Mouse (Mus musculus) kidney, adult 18-20 months (tissue): ENCODE data around the gene Vmn2r115.
"Not testable (repeated sequence)": the region's sequence is repeated elsewhere in the genome, so short reads cannot be mapped to it uniquely, and the experiment has no call there.

Experiments
- DNase-seq: peaks from one replicate; pipeline ENCODE4 v3.0.0; 2021

Gene Vmn2r115

GRCm38 (mm10) chr17:23343441-23343840 is at the start of gene Vmn2r115:
TSS of gene Vmn2r115 (plus strand) at chr17:23343741.
- DNase-seq: not testable (repeated sequence)

DNA sequence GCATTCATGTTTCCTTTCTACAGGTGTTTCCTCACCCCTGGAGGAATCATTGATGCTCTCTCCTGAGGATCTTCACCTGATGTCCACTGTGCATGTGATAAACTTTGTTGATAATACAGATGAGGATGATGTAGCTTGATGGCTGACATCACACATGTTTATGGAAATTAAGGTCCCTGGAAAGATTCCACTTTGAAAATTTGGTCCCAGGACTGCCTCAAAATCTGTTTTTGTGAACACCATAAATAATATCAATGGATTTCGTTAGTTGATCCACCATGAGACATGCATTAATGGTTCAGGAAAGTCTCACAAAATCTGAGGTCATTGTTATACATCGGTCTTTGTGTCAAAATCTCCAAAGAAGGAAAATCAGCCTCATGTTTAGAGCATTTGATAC is 31.1 kb upstream of the Vmn2r115 start, which contains the start of gene Vmn2r114:
Gene Vmn2r114, minus strand, starts transcription at position 101 of the 400 bp plus-strand sequence.
- DNase-seq: not testable (repeated sequence)

DNA sequence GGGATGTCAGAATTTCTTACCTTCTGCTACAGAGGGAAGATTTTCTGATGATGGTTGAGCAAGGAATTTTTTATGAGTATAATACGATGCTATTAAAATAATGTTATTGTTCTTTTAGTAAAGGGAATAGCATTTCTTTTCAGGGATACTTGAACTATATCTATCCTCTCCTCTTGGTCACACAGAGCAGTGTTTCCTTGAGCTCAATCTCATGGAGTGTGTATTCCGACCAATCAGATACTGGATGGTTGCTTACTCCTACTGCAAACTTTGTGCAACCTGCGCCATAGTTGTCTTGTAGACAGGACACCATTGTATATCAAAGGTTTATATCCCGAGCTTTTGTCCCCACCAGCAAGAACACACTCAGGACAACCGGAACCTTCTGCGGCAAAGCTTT is 12.9 kb upstream of the Vmn2r115 start:
- DNase-seq: no peak

GRCm38 (mm10) chr17:23351644-23352043 is 8.1 kb downstream of the Vmn2r115 start:
- DNase-seq: no peak

- not testable (repeated sequence) for DNase-seq
Observed at GRCm38 (mm10) chr17:23384304-23384703, 40.8 kb downstream of the Vmn2r115 start, which contains the start of gene Vmn2r116. TSS of gene Vmn2r116 (plus strand) at chr17:23384604.
